Mouse (Mus musculus): ENCODE results near the gene Elane.

Gene Elane

GRCm38 (mm10) chr10:79932736-79933135 lies 46.7 kb downstream of the Elane start:
- no peak for DNase-seq

- DNase-seq, result no peak
Measured at GRCm38 (mm10) chr10:79933145-79933679, 47.2 kb downstream of the Elane start.

DNA sequence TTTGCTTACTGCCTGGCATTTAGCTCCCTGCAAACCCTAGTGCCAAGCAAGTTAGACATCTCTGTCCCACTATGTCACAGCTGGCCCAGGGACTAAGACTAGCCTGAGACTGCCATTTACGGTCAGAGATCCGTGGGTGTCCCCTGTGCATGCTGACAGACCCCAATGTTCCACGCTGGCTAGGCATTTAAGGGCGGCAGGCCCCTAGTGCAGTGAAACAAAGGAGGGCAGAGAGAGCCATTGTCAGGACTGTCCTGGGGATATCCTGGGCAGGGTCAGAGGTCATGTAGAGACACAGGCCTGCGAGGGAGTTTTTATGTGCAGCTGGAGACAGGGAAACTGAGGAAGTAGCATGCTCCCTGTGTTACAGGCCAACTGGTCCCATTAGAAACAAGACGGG lies 47.8 kb downstream of the Elane start:
- no peak for DNase-seq

DNA sequence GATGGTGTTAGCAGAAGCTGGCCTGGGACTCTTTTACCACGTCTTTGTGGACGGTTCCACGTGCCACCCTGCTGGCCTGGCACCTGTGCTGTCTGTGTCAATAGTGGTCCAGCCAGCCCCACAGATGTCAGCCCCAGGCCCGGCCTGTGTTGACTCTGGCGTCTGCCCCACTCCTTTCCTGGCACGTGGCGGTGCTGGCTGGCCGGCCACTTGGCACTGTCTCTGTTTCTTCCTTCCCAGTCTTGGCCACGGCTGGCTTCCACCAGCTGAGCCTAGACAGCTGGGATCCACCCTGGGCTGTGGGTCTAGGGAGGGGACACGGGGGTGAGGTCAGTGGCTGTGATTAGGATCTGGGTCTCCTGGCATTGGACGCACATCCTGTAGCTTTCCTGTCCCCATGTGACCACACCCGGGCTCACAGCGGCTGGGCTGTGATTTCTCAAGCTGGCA lies 48.2 kb downstream of the Elane start:
- no peak for DNase-seq

GRCm38 (mm10) chr10:79934794-79935569 lies 48.9 kb downstream of the Elane start:
- no peak for DNase-seq

GRCm38 (mm10) chr10:79936284-79936910 lies 50.4 kb downstream of the Elane start:
- DNase-seq, result no peak

DNA sequence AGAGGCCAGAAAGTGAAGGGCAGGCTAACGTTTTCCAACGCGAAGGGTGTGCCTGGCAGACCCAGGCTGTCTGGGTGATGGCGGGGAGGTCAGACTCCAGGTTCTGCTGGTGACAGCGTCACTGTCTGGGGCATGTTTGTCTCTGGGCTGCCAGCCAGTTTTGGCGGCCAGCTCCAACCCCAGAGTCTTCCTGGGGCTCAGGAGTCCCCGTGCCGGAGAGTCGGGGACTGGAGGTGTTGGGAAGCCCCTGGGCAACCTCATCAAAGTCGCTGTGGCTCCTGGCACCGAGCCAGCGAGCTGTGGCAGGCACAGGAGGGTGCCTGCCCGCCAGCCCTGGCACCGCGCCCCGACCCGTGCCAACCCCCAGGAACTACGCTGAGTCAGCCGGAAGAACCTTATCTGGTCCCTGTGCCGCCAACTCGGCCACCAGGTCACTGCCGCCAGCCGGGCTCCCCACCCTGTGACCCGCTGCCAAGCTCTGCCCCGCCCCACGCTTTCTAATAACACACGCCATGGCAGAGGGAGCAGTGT lies 50.9 kb downstream of the Elane start:
- DNase-seq, result peak; percentile 62 to 71
